Mouse (Mus musculus) kidney, embryonic 14.5 days (tissue): ENCODE data around the gene Serpina12. TPM values are rescaled to one million over a fixed set of nuclear protein-coding genes. Genes with fewer than 3 reads are reported as not detected.
A peak's percentile ranks its signal among the peaks of the same experiment; 100 is the strongest.

ENCODE experiments used
- ATAC-seq: fragments of 200-750 bp; cut with Nextera tagmentation; 2 replicates; pipeline ENCODE4 v1.8.0; 2017; ENCODE audit warnings: moderate number of reproducible peaks, mild to moderate bottlenecking, moderate TSS enrichment, moderate library complexity; ENCODE audit not compliant: low FRiP score, low TSS enrichment
- H3K27ac ChIP-seq: fragments of 300-500 bp; sonication (generic); 2 replicates; pipeline ENCODE4 v1.5.1; 2014; ENCODE audit warnings: low read depth, mild to moderate bottlenecking, low read length, moderate library complexity, mixed read lengths
- H3K27me3 ChIP-seq: fragments of 300-500 bp; sonication (generic); 2 replicates; pipeline ENCODE4 v1.6.1; 2014; ENCODE audit warnings: mild to moderate bottlenecking, low read length; ENCODE audit not compliant: control insufficient read depth, insufficient read depth
- H3K36me3 ChIP-seq: fragments of 300-500 bp; sonication (generic); 2 replicates; pipeline ENCODE4 v1.6.1; 2014; ENCODE audit warnings: low read length, mixed read lengths; ENCODE audit not compliant: control insufficient read depth, insufficient read depth
- H3K4me1 ChIP-seq: fragments of 300-500 bp; sonication (generic); 2 replicates; pipeline ENCODE4 v1.6.1; 2014; ENCODE audit warnings: low read length, mixed read lengths; ENCODE audit not compliant: control insufficient read depth, insufficient read depth
- H3K4me2 ChIP-seq: fragments of 300-500 bp; sonication (generic); replicated peaks from 2 replicates; pipeline ENCODE4 v1.6.1; 2014; ENCODE audit warnings: low read depth, mild to moderate bottlenecking, low read length
- H3K4me3 ChIP-seq: fragments of 300-500 bp; sonication (generic); 2 replicates; pipeline ENCODE4 v1.5.1; 2014; ENCODE audit warnings: mild to moderate bottlenecking, low read length
- H3K9ac ChIP-seq: fragments of 300-500 bp; sonication (generic); 2 replicates; pipeline ENCODE4 v1.6.1; 2014; ENCODE audit warnings: low read depth, mild to moderate bottlenecking, low read length, moderate library complexity
- H3K9me3 ChIP-seq: fragments of 300-500 bp; sonication (generic); 2 replicates; pipeline ENCODE4 v1.6.1; 2016; ENCODE audit warnings: low read length; ENCODE audit not compliant: control insufficient read depth
- WGBS: fragments of 180-500 bp; shearing (Covaris S2); extraction: QIAGEN DNeasy Blood & Tissue Kit; methylation state at CpG from one replicate; pipeline ENCODE4 v1.1.7; 2014; 5-methylcytosine and 5-hydroxymethylcytosine counted together
- polyA plus RNA-seq: library from polyadenylated mRNA; unstranded; fragments of >200 nt; fragmentation: Nextera tagmentation; extraction: Ambion mirVana; gene quantifications from 2 replicates; pipeline ENCODE4 v1.2.1, GENCODE M21; 2014

Serpina12 gene
- polyA plus RNA-seq, 1 experiment from 2014 or later: not detected

- ATAC-seq: no peak
- Histone ChIP-seq H3K4me2 (no peak overlapping the region), H3K36me3 (no peaks in the 10 kb centered on the region), H3K9me3 (peaks cover 4% of the 10 kb centered on the region; the same call in 1 of the 2 replicates), H3K27ac (no peak overlapping the region), H3K9ac (no peak overlapping the region), H3K4me1 (0 out of 2 replicates have a peak, but pooled peaks cover 5% of the 10 kb centered on the region), H3K27me3 (no peaks in the 10 kb centered on the region), H3K4me3 (no peak overlapping the region)
- 90% methylated on average over 3 of the region's 3 CpGs for WGBS
Measured at GRCm38 (mm10) chr12:104000594-104000993, 43.6 kb downstream of the Serpina12 start.

- Histone ChIP-seq H3K36me3 (no peaks in the 10 kb centered on the region), H3K9ac (no peak overlapping the region), H3K27ac (no peak overlapping the region), H3K4me1 (0 out of 2 replicates have a peak, but pooled peaks cover 5% of the 10 kb centered on the region), H3K27me3 (no peaks in the 10 kb centered on the region), H3K4me2 (no peak overlapping the region), H3K4me3 (no peak overlapping the region), H3K9me3 (peaks cover 3% of the 10 kb centered on the region; the same call in 1 of the 2 replicates)
- 82% methylated on average over 8 of the region's 8 CpGs for WGBS
- ATAC-seq: no peak
Measured at GRCm38 (mm10) chr12:103999611-104000010, 44.6 kb downstream of the Serpina12 start.

GRCm38 (mm10) chr12:103996513-103996912, 47.7 kb downstream of the Serpina12 start:
- Histone ChIP-seq H3K9me3 (no peaks in the 10 kb centered on the region), H3K27me3 (no peaks in the 10 kb centered on the region), H3K36me3 (no peaks in the 10 kb centered on the region), H3K9ac (no peak overlapping the region), H3K4me1 (no peaks in the 10 kb centered on the region), H3K27ac (no peak overlapping the region), H3K4me2 (no peak overlapping the region), H3K4me3 (no peak overlapping the region)
- no peak for ATAC-seq
- WGBS: 64% methylated on average over 2 of the region's 2 CpGs

- Histone ChIP-seq H3K9me3 (no peaks in the 10 kb centered on the region), H3K4me3 (no peak overlapping the region), H3K9ac (no peak overlapping the region), H3K36me3 (no peaks in the 10 kb centered on the region), H3K27ac (no peak overlapping the region), H3K4me2 (no peak overlapping the region), H3K4me1 (no peaks in the 10 kb centered on the region), H3K27me3 (no peaks in the 10 kb centered on the region)
- 37% methylated on average over 5 of the region's 5 CpGs for WGBS
- ATAC-seq: peak; percentile 75
Measured at GRCm38 (mm10) chr12:103995292-103996072, 48.8 kb downstream of the Serpina12 start.

GRCm38 (mm10) chr12:103992945-103993344, 51.3 kb downstream of the Serpina12 start:
- H3K4me3 ChIP-seq: no peak overlapping the region
- H3K27me3 ChIP-seq: no peaks in the 10 kb centered on the region
- WGBS: 70% methylated on average over 7 of the region's 7 CpGs
- H3K4me2 ChIP-seq: no peak overlapping the region
- ATAC-seq: no peak
- no peak overlapping the region for H3K9ac ChIP-seq
- no peak overlapping the region for H3K27ac ChIP-seq
- H3K9me3 ChIP-seq: no peaks in the 10 kb centered on the region
- H3K4me1 ChIP-seq: no peaks in the 10 kb centered on the region
- no peaks in the 10 kb centered on the region for H3K36me3 ChIP-seq

- no peaks in the 10 kb centered on the region for H3K27me3 ChIP-seq
- no peak within 1 kb of the TSS for H3K9ac ChIP-seq
- no peak for ATAC-seq
- no peaks in the 10 kb centered on the region for H3K36me3 ChIP-seq
- no peaks in the 10 kb centered on the region for H3K9me3 ChIP-seq
- 91% methylated on average over 6 of the region's 6 CpGs for WGBS
- H3K4me1 ChIP-seq: no peaks in the 10 kb centered on the region
- H3K4me2 ChIP-seq: no peak within 1 kb of the TSS
- no peak within 1 kb of the TSS for H3K4me3 ChIP-seq
- no peak within 1 kb of the TSS for H3K27ac ChIP-seq
Measured at GRCm38 (mm10) chr12:103989857-103990256, 54.4 kb downstream of the Serpina12 start, which contains the start of gene Serpina11. Gene Serpina11, minus strand, starts transcription at chr12:103989957.

- H3K4me1 ChIP-seq: no peaks in the 10 kb centered on the region
- H3K36me3 ChIP-seq: no peaks in the 10 kb centered on the region
- no peak overlapping the region for H3K4me3 ChIP-seq
- H3K27me3 ChIP-seq: no peaks in the 10 kb centered on the region
- WGBS: 66% methylated on average over 2 of the region's 2 CpGs
- H3K27ac ChIP-seq: no peak overlapping the region
- no peak overlapping the region for H3K9ac ChIP-seq
- ATAC-seq: no peak
- no peaks in the 10 kb centered on the region for H3K9me3 ChIP-seq
- no peak overlapping the region for H3K4me2 ChIP-seq
Measured at GRCm38 (mm10) chr12:103989514-103989767, 54.8 kb downstream of the Serpina12 start.

- no peak overlapping the region for H3K4me3 ChIP-seq
- no peaks in the 10 kb centered on the region for H3K27me3 ChIP-seq
- no peak overlapping the region for H3K9ac ChIP-seq
- H3K4me1 ChIP-seq: no peaks in the 10 kb centered on the region
- no peak overlapping the region for H3K4me2 ChIP-seq
- WGBS: 49% methylated on average over 14 of the region's 14 CpGs
- H3K36me3 ChIP-seq: no peaks in the 10 kb centered on the region
- ATAC-seq: no peak
- H3K9me3 ChIP-seq: no peaks in the 10 kb centered on the region
- no peak overlapping the region for H3K27ac ChIP-seq
Measured at GRCm38 (mm10) chr12:103988754-103989513, 55.3 kb downstream of the Serpina12 start.

GRCm38 (mm10) chr12:103985868-103986267, 58.4 kb downstream of the Serpina12 start:
- Histone ChIP-seq H3K36me3 (no peaks in the 10 kb centered on the region), H3K4me2 (no peak overlapping the region), H3K27ac (no peak overlapping the region), H3K4me1 (no peaks in the 10 kb centered on the region), H3K27me3 (no peaks in the 10 kb centered on the region), H3K4me3 (no peak overlapping the region), H3K9ac (no peak overlapping the region), H3K9me3 (no peaks in the 10 kb centered on the region)
- no peak for ATAC-seq
- WGBS: 68% methylated on average over 5 of the region's 5 CpGs
